Mouse (Mus musculus) liver, adult 2 months (tissue): ENCODE data around the gene Slc51a. TPM values are rescaled to one million over a fixed set of nuclear protein-coding genes. Genes with fewer than 3 reads are reported as not detected.

Experiments used
- DNase-seq: peaks from one replicate; pipeline ENCODE4 v3.0.0-alpha.2; 2011; ENCODE audit warnings: low read depth, low spot score; ENCODE audit errors: extremely low read depth
- H3K27ac ChIP-seq: fragments of 200-500 bp; replicated peaks from 2 replicates; pipeline ENCODE4 v1.5.1; 2012; ENCODE audit warnings: low read depth, mild to moderate bottlenecking, control low read depth, inconsistent platforms, low read length; ENCODE audit not compliant: insufficient read depth
- H3K27me3 ChIP-seq: fragments of 200-500 bp; 2 replicates; pipeline ENCODE4 v1.6.1; 2012; ENCODE audit warnings: mild to moderate bottlenecking, moderate library complexity, low read length, inconsistent platforms; ENCODE audit not compliant: control insufficient read depth, insufficient read depth
- H3K36me3 ChIP-seq: fragments of 200-500 bp; 2 replicates; pipeline ENCODE4 v1.6.1; 2012; ENCODE audit warnings: low read length, inconsistent platforms; ENCODE audit not compliant: control insufficient read depth, insufficient read depth
- H3K4me1 ChIP-seq: fragments of 200-500 bp; 2 replicates; pipeline ENCODE4 v1.6.1; 2011; ENCODE audit warnings: low read length; ENCODE audit not compliant: control insufficient read depth, insufficient read depth
- H3K4me3 ChIP-seq: fragments of 200-500 bp; 2 replicates; pipeline ENCODE4 v1.5.1; 2011; ENCODE audit warnings: low read depth, mild to moderate bottlenecking, control low read depth, low read length, moderate library complexity; ENCODE audit not compliant: insufficient read depth
- H3K79me2 ChIP-seq: fragments of 200-500 bp; 2 replicates; pipeline ENCODE4 v1.6.1; 2012; ENCODE audit warnings: inconsistent platforms, mild to moderate bottlenecking, low read length, moderate library complexity; ENCODE audit not compliant: control insufficient read depth, insufficient read depth
- H3K9ac ChIP-seq: fragments of 200-500 bp; 2 replicates; pipeline ENCODE4 v1.6.1; 2012; ENCODE audit warnings: low read depth, mild to moderate bottlenecking, control low read depth, inconsistent platforms, low read length
- CTCF ChIP-seq: fragments of 200-500 bp; IDR thresholded peaks from 2 replicates; pipeline ENCODE4 v1.5.1; 2011; ENCODE audit warnings: low read depth, low read length, control low read depth
- POLR2A ChIP-seq: fragments of 200-500 bp; IDR thresholded peaks from 2 replicates; pipeline ENCODE4 v1.6.1; 2011; ENCODE audit warnings: low read length, control low read depth; ENCODE audit not compliant: insufficient read depth; ENCODE audit errors: extremely low read depth
- WGBS: fragments of 180-500 bp; shearing (Covaris S2); methylation state at CpG from one replicate; pipeline ENCODE4 v1.1.7; 2018; 5-methylcytosine and 5-hydroxymethylcytosine counted together
- polyA plus RNA-seq: library from polyadenylated mRNA; depleted of rRNA; stranded (reverse); fragments of >200 nt; gene quantifications from 2 replicates; pipeline ENCODE4 v1.2.3, GENCODE M21; 2012; rRNA removed
- total RNA-seq: library from RNA; depleted of rRNA; stranded (reverse); fragments of >200 nt; gene quantifications from 2 replicates; pipeline ENCODE4 v1.2.3, GENCODE M21; 2014; rRNA removed

Gene Slc51a
- total RNA-seq (not detected in 2 replicates), polyA plus RNA-seq (0.06 TPM in 1 of 2 replicates, not detected in the other)

DNA sequence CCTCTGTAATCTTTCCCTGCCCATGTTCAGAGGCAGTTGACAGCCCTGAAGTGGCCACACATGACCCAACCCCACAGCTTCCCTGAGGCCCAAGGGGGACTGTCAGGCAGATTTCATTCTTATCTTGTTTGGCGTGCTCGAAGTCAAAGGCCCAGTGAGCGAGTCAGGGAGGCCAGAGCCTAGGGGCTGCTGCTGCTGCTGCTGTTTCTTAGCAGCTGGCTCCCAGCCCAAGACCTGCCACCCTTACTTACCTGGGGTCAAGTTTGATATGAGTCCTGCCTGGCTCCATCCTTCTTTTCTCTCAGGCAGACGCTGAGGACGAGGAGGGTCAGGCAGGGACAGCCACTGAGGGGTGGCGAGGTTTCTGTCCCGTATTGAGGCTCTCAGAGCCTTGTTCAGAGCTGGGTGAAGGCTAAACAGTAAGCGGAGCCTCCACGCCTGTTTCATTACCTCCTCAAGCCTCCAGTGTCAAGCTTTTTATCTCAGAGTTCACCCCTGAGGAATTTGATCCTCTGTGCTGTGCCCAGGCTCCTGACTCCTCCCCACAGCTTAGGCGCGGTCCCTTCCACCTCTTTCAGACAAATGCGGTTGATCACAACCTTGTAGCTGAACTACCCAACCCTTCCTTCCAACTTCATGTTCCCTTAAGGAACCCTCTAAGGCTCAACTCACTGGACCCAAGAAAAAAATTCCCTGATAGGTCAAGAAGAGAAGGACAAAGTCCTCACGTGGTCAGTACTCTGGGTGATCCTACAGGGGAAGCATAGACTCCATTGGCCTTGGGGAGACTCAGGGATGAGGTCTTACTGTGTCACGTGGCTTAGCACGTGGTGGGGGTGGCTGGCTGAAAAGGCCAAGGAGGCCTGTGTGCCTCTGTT, at the start of gene Slc51a:
TSS of gene Slc51a (minus strand) at position 646 of the 878 bp plus-strand sequence.
- no peaks in the 10 kb centered on the region for H3K79me2 ChIP-seq
- no peak for DNase-seq
- 71% methylated on average over 15 of the region's 15 CpGs for WGBS
- no peaks in the 10 kb centered on the region for H3K36me3 ChIP-seq
- no peaks in the 10 kb centered on the region for H3K27me3 ChIP-seq
- no peak within 1 kb of the TSS for H3K9ac ChIP-seq
- TF ChIP-seq CTCF = no peak
- TF ChIP-seq POLR2A = no peak
- H3K4me3 ChIP-seq = no peak within 1 kb of the TSS
- no peaks in the 10 kb centered on the region for H3K4me1 ChIP-seq
- H3K27ac ChIP-seq = no peak within 1 kb of the TSS

DNA sequence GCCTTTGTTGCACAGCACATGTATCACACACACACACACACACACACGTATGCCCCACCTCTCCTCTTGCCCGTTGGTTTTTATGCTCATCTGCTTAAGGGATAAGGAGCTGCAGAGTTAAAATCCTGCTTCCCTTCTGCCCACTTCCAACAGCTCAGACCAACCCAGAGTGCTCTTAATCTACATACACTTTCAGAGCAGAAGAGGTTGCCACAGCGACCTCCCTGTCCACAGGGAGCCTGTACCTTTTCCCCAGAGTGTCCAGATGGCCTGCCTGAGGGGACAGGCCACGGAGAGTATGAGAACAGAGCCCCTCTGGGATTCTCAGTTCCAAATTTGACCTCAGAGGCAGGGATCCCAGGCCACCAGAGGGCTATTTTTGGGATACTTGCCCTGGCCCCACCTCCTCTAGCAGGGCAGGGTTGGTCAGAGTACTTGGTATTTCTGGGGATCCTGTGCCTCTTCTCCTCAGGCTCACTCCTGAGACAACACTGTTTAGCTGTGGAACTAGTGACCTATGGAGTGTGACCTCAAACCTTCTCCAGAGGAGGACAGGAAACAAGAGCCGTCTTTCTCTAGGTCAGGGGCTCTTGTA, 47.6 kb upstream of the Slc51a start:
- no peaks in the 10 kb centered on the region for H3K4me1 ChIP-seq
- no peak for DNase-seq
- H3K4me3 ChIP-seq = no peak overlapping the region
- no peaks in the 10 kb centered on the region for H3K79me2 ChIP-seq
- H3K27me3 ChIP-seq = no peaks in the 10 kb centered on the region
- H3K36me3 ChIP-seq = no peaks in the 10 kb centered on the region
- H3K27ac ChIP-seq = no peak overlapping the region
- H3K9ac ChIP-seq = no peak overlapping the region
- TF ChIP-seq CTCF (no peak), POLR2A (no peak)
- 62% methylated on average over 5 of the region's 5 CpGs for WGBS

DNA sequence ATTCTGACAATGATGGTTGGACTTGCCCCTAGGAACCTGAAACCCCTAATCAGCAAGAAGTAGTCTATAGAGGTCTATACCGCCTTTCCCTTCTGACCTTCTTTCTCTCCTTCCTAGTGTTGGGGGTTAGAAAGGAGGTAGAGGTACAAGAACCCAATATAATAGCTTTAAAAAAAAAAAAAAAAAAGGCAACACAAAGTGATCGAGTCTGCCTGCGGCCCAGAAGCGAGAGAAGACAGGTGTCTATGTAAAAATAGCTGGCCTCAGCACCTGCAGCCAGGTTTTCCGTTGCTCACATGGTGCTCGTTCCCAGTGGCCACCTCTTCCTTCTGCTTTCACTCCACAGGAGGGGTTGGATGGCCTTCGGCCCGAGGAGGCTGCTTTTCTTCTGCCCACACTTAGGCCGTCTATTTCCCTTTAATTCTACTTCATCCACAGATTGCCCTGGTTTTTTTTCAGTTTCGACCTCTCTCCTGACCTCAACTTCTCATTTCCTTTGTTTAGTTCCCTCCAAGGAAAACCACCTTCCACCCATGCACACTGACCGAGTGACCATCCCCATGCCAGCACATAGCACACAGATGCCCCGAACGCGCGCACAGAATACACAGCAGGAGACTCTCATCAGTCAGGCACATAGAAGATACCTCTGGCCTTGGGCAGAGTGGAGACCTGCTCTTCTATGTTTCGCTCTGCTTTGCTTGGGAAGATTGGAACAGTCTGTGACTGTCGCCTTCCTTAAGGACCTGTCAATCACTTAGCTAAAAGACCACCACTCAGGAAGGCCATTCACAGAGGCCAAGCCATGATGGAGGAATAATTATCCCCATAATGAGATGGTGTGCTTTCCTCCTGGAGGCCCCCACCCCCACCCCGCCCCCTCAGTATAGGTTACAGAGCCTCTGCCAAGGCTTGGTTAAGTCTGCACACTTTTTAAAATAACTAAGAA, 45.5 kb upstream of the Slc51a start:
- Histone ChIP-seq H3K4me1 (no peaks in the 10 kb centered on the region), H3K36me3 (no peaks in the 10 kb centered on the region), H3K27me3 (no peaks in the 10 kb centered on the region), H3K27ac (no peak overlapping the region), H3K79me2 (no peaks in the 10 kb centered on the region), H3K9ac (no peak overlapping the region), H3K4me3 (no peak overlapping the region)
- 87% methylated on average over 18 of the region's 18 CpGs for WGBS
- no peak for DNase-seq
- TF ChIP-seq POLR2A (no peak), CTCF (no peak)

DNA sequence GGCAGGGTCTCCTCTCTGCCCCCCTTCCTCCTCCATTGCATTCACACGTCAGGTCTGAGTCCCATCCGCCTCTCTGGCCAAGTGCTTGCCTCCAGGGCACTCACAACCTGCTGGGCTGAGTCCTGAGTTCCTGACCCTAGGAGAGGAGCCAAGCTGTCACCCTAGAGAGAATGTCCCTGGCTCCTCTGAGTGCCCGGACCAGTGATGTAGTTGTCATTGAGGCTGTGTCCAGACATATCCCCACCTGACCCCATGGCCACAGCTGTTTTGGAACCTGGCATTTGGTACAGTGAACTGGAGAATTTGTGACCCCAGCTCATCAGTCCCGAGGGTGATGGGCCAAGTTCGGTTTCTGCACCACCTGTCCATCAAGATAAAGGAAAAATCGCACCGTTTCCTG, 39.2 kb upstream of the Slc51a start:
- no peak for TF ChIP-seq POLR2A
- TF ChIP-seq CTCF = no peak
- Histone ChIP-seq H3K4me3 (no peak overlapping the region), H3K27me3 (no peaks in the 10 kb centered on the region), H3K9ac (no peak overlapping the region), H3K27ac (no peak overlapping the region), H3K36me3 (no peaks in the 10 kb centered on the region), H3K79me2 (no peaks in the 10 kb centered on the region), H3K4me1 (peaks cover 4% of the 10 kb centered on the region; the same call in 1 of the 2 replicates)
- DNase-seq = no peak
- 80% methylated on average over 7 of the region's 7 CpGs for WGBS

DNA sequence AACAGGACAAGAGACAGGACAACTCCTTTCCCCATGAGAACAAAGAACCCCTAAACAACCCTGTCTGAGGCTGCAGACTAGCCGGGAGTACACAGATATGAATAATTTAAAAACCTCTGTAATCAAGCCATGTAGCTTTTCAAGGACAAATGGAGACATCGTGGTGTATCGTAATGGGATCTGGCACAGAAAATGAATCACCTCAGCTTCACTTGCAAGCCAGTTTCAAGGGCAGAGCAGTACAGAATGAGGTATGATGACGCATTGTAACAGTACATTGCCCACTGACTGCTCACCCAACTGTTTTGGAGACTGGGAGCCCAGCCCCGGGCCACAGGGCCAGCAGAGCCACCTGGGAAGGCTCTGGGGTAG, 36.6 kb upstream of the Slc51a start:
- no peaks in the 10 kb centered on the region for H3K36me3 ChIP-seq
- H3K4me1 ChIP-seq = peaks cover 7% of the 10 kb centered on the region
- no peak overlapping the region for H3K27ac ChIP-seq
- H3K9ac ChIP-seq = no peak overlapping the region
- no peak for DNase-seq
- no peak for TF ChIP-seq CTCF
- no peak for TF ChIP-seq POLR2A
- WGBS = 49% methylated on average over 5 of the region's 5 CpGs
- H3K27me3 ChIP-seq = no peaks in the 10 kb centered on the region
- no peak overlapping the region for H3K4me3 ChIP-seq
- no peaks in the 10 kb centered on the region for H3K79me2 ChIP-seq
